Mouse (Mus musculus): Measurements from ENCODE around the gene Gm15056.

DNA sequence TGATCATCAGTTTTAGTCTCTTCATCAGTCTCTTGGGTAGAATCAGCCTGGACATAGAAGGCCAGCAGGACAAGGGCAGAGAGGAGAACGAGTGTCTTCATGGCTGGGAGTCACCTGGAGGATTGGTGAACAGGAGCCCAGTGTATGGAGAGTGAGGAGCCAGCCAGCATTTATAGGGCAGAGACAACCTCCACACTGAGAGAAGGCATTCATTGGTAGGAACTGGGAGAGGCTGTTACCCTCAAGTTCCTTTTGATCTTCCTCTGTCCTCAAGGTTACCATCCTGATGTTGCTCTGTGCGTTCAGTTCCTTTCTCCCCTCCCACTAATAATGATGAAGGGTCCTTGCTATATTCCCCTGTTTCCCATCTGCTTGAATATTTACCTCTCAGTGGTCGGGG, 42.2 kb upstream of the Gm15056 start, which contains the start of gene AY761185:
- TF ChIP-seq CTCF (IDR thresholded peaks at IDR 0.05; ENCODE audit: low read depth, low read length) (no peak), POLR2A (IDR thresholded peaks at IDR 0.05; ENCODE audit: borderline replicate concordance, low read depth, low read length) (no peak)
